Mouse (Mus musculus) v-Abl transformed pro-B cells (cell line): ENCODE measurements around the gene Fam227a.

Experiments used
- in situ Hi-C, 2 experiments: fragments of 400-800 bp; cut with MboI; formaldehyde crosslinking; loops; one replicate each; pipeline ENCODE4 v1.15.1; 2025; ENCODE audit not compliant: unreplicated experiment in 2 of 2

Gene Fam227a

GRCm38 (mm10) chr15:79562417-79562816 is 96.3 kb downstream of the Fam227a start:
- in situ Hi-C loops = no loop called here

- in situ Hi-C loops = no loop called here
Measured at GRCm38 (mm10) chr15:79559649-79560048, 99.1 kb downstream of the Fam227a start.
